Mouse (Mus musculus): ENCODE results near the gene Ncor2. TPM values are rescaled to one million over a fixed set of nuclear protein-coding genes. Genes with fewer than 3 reads are reported as not detected.
A peak's percentile ranks its signal among the peaks of the same experiment; 100 is the strongest.
"Not testable (repeated sequence)": the region's sequence is repeated elsewhere in the genome, so short reads cannot be mapped to it uniquely, and the experiment has no call there.

Gene Ncor2
- polyA plus RNA-seq, 1 experiment from 2014 or later = 25.6 TPM

GRCm38 (mm10) chr5:125204199-125204815 lies 25.3 kb upstream of the Ncor2 start:
- Histone ChIP-seq H3K9ac (no peak overlapping the region), H3K36me3 (replicated peaks) (no peaks in the 10 kb centered on the region), H3K27me3 (replicated peaks) (no peaks in the 10 kb centered on the region), H3K4me2 (no peak overlapping the region), H3K4me1 (peaks cover 25% of the 10 kb centered on the region), H3K27ac (peak overlapping the region; percentile 75; the same call in 1 of the 2 replicates), H3K9me3 (no peaks in the 10 kb centered on the region), H3K4me3 (no peak overlapping the region)
- ATAC-seq (replicated peaks) = no peak
- WGBS = 73% methylated on average over 11 of the region's 11 CpGs

DNA sequence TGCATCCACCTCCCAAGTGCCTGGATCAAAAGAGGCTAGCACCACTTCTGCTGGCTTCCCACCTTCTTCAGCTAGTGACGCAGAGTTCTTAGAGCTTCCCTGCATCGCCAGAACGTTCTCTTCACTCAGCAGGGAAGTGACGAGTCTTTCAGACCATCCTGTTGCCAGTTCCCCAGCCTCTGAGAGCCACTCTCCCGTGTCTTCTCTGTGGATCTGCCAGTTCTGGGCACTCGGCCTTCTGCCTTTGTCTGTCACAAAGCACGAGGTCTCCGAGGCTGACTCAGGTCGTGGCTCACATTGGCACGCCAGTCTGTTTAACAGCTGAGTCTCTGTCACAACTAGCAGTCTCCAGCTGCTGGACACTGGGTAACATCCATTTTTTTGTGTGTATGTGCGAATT lies 24.7 kb upstream of the Ncor2 start:
- no peak overlapping the region for H3K9ac ChIP-seq
- 39% methylated on average over 11 of the region's 11 CpGs for WGBS
- H3K4me2 ChIP-seq = no peak overlapping the region
- no peaks in the 10 kb centered on the region for H3K27me3 ChIP-seq (replicated peaks)
- no peak overlapping the region for H3K4me3 ChIP-seq
- H3K27ac ChIP-seq = peak overlapping the region; percentile 75
- peaks cover 25% of the 10 kb centered on the region for H3K4me1 ChIP-seq
- H3K9me3 ChIP-seq = no peaks in the 10 kb centered on the region
- peak; percentile 22; the same call in 1 of the 2 replicates for ATAC-seq (replicated peaks)
- no peaks in the 10 kb centered on the region for H3K36me3 ChIP-seq (replicated peaks)

GRCm38 (mm10) chr5:125203099-125203498 lies 24.1 kb upstream of the Ncor2 start:
- Histone ChIP-seq H3K4me2 (no peak overlapping the region), H3K27me3 (replicated peaks) (no peaks in the 10 kb centered on the region), H3K4me3 (no peak overlapping the region), H3K4me1 (peaks cover 25% of the 10 kb centered on the region), H3K9me3 (no peaks in the 10 kb centered on the region), H3K36me3 (replicated peaks) (no peaks in the 10 kb centered on the region), H3K27ac (peak overlapping the region; percentile 75), H3K9ac (no peak overlapping the region)
- ATAC-seq (replicated peaks) = peak; percentile 88
- WGBS = 8% methylated on average over 7 of the region's 7 CpGs

- WGBS = 82% methylated on average over 5 of the region's 5 CpGs
- H3K36me3 ChIP-seq (replicated peaks) = no peaks in the 10 kb centered on the region
- no peak for ATAC-seq (replicated peaks)
- H3K9ac ChIP-seq = no peak overlapping the region
- no peaks in the 10 kb centered on the region for H3K9me3 ChIP-seq
- peaks cover 25% of the 10 kb centered on the region for H3K4me1 ChIP-seq
- no peak overlapping the region for H3K4me3 ChIP-seq
- H3K4me2 ChIP-seq = no peak overlapping the region
- peak overlapping the region; percentile 75; the same call in 1 of the 2 replicates for H3K27ac ChIP-seq
- H3K27me3 ChIP-seq (replicated peaks) = no peaks in the 10 kb centered on the region
These were observed 23.1 kb upstream of the Ncor2 start for GRCm38 (mm10) chr5:125202100-125202499.

DNA sequence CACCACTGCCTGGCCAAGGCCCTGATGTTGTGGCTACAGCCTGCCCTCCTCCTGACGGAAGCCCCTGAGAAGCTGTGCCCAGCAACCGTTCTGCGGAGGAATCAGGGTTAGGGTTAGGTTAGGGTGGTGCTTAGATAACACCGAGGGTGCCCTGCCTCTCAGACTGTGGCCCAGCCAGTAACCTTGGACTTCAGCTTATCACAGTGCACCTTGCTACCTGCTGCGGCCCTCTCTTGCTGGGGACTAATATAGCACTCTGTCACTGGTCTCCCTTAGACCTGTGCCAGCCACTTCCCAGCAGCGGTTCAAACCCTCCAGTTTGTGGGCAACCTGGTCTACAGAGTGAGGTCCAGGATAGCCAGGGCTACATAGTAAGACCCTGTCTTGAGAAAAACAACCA lies 20.1 kb upstream of the Ncor2 start:
- Histone ChIP-seq H3K4me3 (no peak overlapping the region), H3K9me3 (no peaks in the 10 kb centered on the region), H3K27ac (no peak overlapping the region), H3K36me3 (replicated peaks) (no peaks in the 10 kb centered on the region), H3K4me2 (no peak overlapping the region), H3K27me3 (replicated peaks) (no peaks in the 10 kb centered on the region), H3K9ac (no peak overlapping the region), H3K4me1 (peaks cover 20% of the 10 kb centered on the region)
- ATAC-seq (replicated peaks) = no peak
- WGBS = 95% methylated on average over 6 of the region's 6 CpGs

DNA sequence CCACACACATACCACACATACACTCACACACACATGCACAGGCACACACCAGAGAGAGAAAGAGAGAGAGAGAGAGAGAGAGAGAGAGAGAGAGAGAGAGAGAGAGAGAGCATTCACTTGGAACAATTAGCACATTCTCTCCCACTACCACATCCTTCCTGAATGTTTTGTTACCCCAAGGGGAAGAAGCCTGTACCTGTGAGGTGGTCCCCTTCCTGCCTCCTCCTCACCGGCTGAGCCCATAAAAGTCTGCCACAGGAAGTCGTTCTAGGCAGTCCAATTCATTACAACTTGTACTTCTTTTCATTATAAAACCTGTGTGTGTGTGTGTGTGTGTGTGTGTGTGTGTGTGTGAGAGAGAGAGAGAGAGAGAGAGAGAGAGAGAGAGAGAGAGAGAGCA lies 18.3 kb upstream of the Ncor2 start:
- H3K36me3 ChIP-seq (replicated peaks); H3K27me3 ChIP-seq (replicated peaks); H3K4me1 ChIP-seq; ATAC-seq (replicated peaks); H3K9ac ChIP-seq; H3K4me2 ChIP-seq; H3K27ac ChIP-seq; H3K4me3 ChIP-seq; H3K9me3 ChIP-seq: not testable (repeated sequence)
- 79% methylated on average over 2 of the region's 2 CpGs for WGBS

GRCm38 (mm10) chr5:125196054-125196453 lies 17.0 kb upstream of the Ncor2 start:
- Histone ChIP-seq H3K9me3 (no peaks in the 10 kb centered on the region), H3K4me3 (no peak overlapping the region), H3K27ac (0 out of 2 replicates have a peak overlapping the region, but pooled peaks have one; percentile 1), H3K27me3 (replicated peaks) (no peaks in the 10 kb centered on the region), H3K36me3 (replicated peaks) (no peaks in the 10 kb centered on the region), H3K4me2 (no peak overlapping the region), H3K4me1 (no peaks in the 10 kb centered on the region), H3K9ac (no peak overlapping the region)
- ATAC-seq (replicated peaks) = no peak
- 76% methylated on average over 13 of the region's 13 CpGs for WGBS

GRCm38 (mm10) chr5:125195142-125195541 lies 16.1 kb upstream of the Ncor2 start:
- H3K9me3 ChIP-seq = no peaks in the 10 kb centered on the region
- H3K4me1 ChIP-seq = no peaks in the 10 kb centered on the region
- no peaks in the 10 kb centered on the region for H3K36me3 ChIP-seq (replicated peaks)
- no peak overlapping the region for H3K4me2 ChIP-seq
- no peak overlapping the region for H3K27ac ChIP-seq
- no peaks in the 10 kb centered on the region for H3K27me3 ChIP-seq (replicated peaks)
- no peak for ATAC-seq (replicated peaks)
- no peak overlapping the region for H3K4me3 ChIP-seq
- WGBS = 57% methylated on average over 3 of the region's 3 CpGs
- no peak overlapping the region for H3K9ac ChIP-seq

- no peaks in the 10 kb centered on the region for H3K27me3 ChIP-seq (replicated peaks)
- H3K9ac ChIP-seq = no peak overlapping the region
- H3K4me2 ChIP-seq = no peak overlapping the region
- H3K4me1 ChIP-seq = peaks cover 2% of the 10 kb centered on the region
- H3K36me3 ChIP-seq (replicated peaks) = no peaks in the 10 kb centered on the region
- 67% methylated on average over 25 of the region's 25 CpGs for WGBS
- no peak overlapping the region for H3K27ac ChIP-seq
- H3K9me3 ChIP-seq = no peaks in the 10 kb centered on the region
- H3K4me3 ChIP-seq = no peak overlapping the region
- no peak for ATAC-seq (replicated peaks)
These were observed 14.7 kb upstream of the Ncor2 start for GRCm38 (mm10) chr5:125193478-125194439.

GRCm38 (mm10) chr5:125191608-125192007 lies 12.6 kb upstream of the Ncor2 start:
- no peak for ATAC-seq (replicated peaks)
- Histone ChIP-seq H3K27ac (no peak overlapping the region), H3K9ac (no peak overlapping the region), H3K27me3 (replicated peaks) (no peaks in the 10 kb centered on the region), H3K4me2 (no peak overlapping the region), H3K36me3 (replicated peaks) (no peaks in the 10 kb centered on the region), H3K9me3 (no peaks in the 10 kb centered on the region), H3K4me3 (no peak overlapping the region), H3K4me1 (peaks cover 4% of the 10 kb centered on the region)
- 38% methylated on average over 9 of the region's 9 CpGs for WGBS

DNA sequence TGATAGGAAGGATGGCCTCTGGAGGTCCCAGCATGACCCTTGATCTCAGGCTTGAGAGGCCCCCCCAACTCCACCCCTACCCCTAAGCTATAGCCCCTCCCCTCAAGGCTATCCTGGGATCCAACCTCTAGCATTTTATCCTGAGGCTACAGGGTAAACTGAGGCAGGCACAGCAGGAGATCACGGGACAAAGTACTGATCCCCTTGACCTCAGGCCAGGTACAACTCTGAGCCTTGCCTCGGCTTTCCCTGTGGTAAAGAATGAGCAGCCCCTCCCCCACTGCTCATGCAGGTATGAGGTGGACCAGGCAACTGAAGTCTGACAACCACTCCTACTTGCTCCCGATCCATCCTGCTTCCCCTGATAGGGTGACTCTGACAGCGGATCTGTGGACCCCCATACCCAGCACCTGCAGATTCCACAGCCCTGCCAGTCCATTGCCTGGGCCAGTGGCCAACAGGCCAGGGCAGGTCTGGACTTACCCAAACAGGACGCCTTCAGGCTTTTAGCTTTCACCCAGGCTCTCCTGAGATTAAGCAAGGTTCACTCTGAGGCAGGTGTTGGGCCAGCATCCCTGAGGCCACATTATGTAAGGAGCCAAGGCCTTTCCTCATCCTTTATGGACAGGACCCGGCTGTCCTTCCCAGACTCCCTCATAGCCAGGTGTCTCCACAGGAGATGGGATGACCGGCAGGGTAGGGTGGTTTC lies 11.2 kb upstream of the Ncor2 start:
- no peak overlapping the region for H3K9ac ChIP-seq
- H3K27ac ChIP-seq = no peak overlapping the region
- H3K9me3 ChIP-seq = no peaks in the 10 kb centered on the region
- H3K36me3 ChIP-seq (replicated peaks) = no peaks in the 10 kb centered on the region
- H3K27me3 ChIP-seq (replicated peaks) = no peaks in the 10 kb centered on the region
- no peak for ATAC-seq (replicated peaks)
- no peak overlapping the region for H3K4me3 ChIP-seq
- peaks cover 4% of the 10 kb centered on the region for H3K4me1 ChIP-seq
- H3K4me2 ChIP-seq = no peak overlapping the region
- WGBS = 78% methylated on average over 7 of the region's 7 CpGs

GRCm38 (mm10) chr5:125189625-125190024 lies 10.6 kb upstream of the Ncor2 start:
- H3K4me1 ChIP-seq = peaks cover 4% of the 10 kb centered on the region
- 50% methylated on average over 11 of the region's 11 CpGs for WGBS
- no peaks in the 10 kb centered on the region for H3K9me3 ChIP-seq
- H3K4me3 ChIP-seq = no peak overlapping the region
- H3K27me3 ChIP-seq (replicated peaks) = no peaks in the 10 kb centered on the region
- H3K4me2 ChIP-seq = no peak overlapping the region
- H3K9ac ChIP-seq = no peak overlapping the region
- H3K36me3 ChIP-seq (replicated peaks) = no peaks in the 10 kb centered on the region
- no peak for ATAC-seq (replicated peaks)
- H3K27ac ChIP-seq = no peak overlapping the region

All from midbrain, embryonic 15.5 days (tissue).